Mouse (Mus musculus): ENCODE measurements at regions not wholly inside any gene's neighbourhood (a gene's known extent, or its start where the extent isn't known, plus 50 kb on each side); places are given as distances from the start of the nearest gene placed in this dataset.

- peak; percentile 79 for ATAC-seq (replicated peaks; ENCODE audit: poor library complexity)
These were observed 62.0 kb upstream of the Egflam start for GRCm38 (mm10) chr15:7459992-7460820.

- no peak for ATAC-seq (replicated peaks; ENCODE audit: poor library complexity)
These were observed 64.4 kb upstream of the Egflam start for GRCm38 (mm10) chr15:7462549-7462948.

GRCm38 (mm10) chr15:7463444-7464350, 65.5 kb upstream of the Egflam start:
- ATAC-seq (replicated peaks; ENCODE audit: poor library complexity): no peak

GRCm38 (mm10) chr15:7480211-7480610, 82.0 kb upstream of the Egflam start:
- no peak for ATAC-seq (replicated peaks; ENCODE audit: poor library complexity)

GRCm38 (mm10) chr15:7480792-7481210, 82.6 kb upstream of the Egflam start:
- no peak for ATAC-seq (replicated peaks; ENCODE audit: poor library complexity)

GRCm38 (mm10) chr15:7483686-7484085, 85.5 kb upstream of the Egflam start:
- no peak for ATAC-seq (replicated peaks; ENCODE audit: poor library complexity)

- no peak for ATAC-seq (replicated peaks; ENCODE audit: poor library complexity)
These were observed 92.9 kb upstream of the Egflam start for GRCm38 (mm10) chr15:7491091-7491490.

- no peak for ATAC-seq (replicated peaks; ENCODE audit: poor library complexity)
These were observed 95.0 kb upstream of the Egflam start for GRCm38 (mm10) chr15:7493126-7493669.

GRCm38 (mm10) chr15:7497852-7498251, 99.7 kb upstream of the Egflam start:
- ATAC-seq (replicated peaks; ENCODE audit: poor library complexity): no peak

- ATAC-seq (replicated peaks; ENCODE audit: poor library complexity): no peak
These were observed 110.3 kb upstream of the Egflam start for GRCm38 (mm10) chr15:7508535-7508934.

- ATAC-seq (replicated peaks; ENCODE audit: poor library complexity): no peak
These were observed 116.6 kb upstream of the Egflam start for GRCm38 (mm10) chr15:7514743-7515273.

GRCm38 (mm10) chr15:7521611-7522010, 123.4 kb upstream of the Egflam start:
- no peak for ATAC-seq (replicated peaks; ENCODE audit: poor library complexity)

- no peak for ATAC-seq (replicated peaks; ENCODE audit: poor library complexity)
These were observed 124.9 kb upstream of the Egflam start for GRCm38 (mm10) chr15:7522902-7523786.

GRCm38 (mm10) chr15:7530959-7531588, 132.9 kb upstream of the Egflam start:
- ATAC-seq (replicated peaks; ENCODE audit: poor library complexity): no peak

- ATAC-seq (replicated peaks; ENCODE audit: poor library complexity): no peak
These were observed 139.7 kb upstream of the Egflam start for GRCm38 (mm10) chr15:7537858-7538257.

GRCm38 (mm10) chr15:7553190-7553895, 155.1 kb upstream of the Egflam start:
- no peak for ATAC-seq (replicated peaks; ENCODE audit: poor library complexity)

- ATAC-seq (replicated peaks; ENCODE audit: poor library complexity): no peak
These were observed 156.2 kb upstream of the Egflam start for GRCm38 (mm10) chr15:7554433-7554832.

GRCm38 (mm10) chr15:7563279-7563678, 165.1 kb upstream of the Egflam start:
- ATAC-seq (replicated peaks; ENCODE audit: poor library complexity): no peak

GRCm38 (mm10) chr15:7563726-7564125, 165.5 kb upstream of the Egflam start:
- no peak for ATAC-seq (replicated peaks; ENCODE audit: poor library complexity)

All from megakaryocyte progenitor cell, adult 5-6 weeks (primary cell).